Comparison of ENCODE assay signal across 12 mouse cellular contexts in the genomic region with DNA sequence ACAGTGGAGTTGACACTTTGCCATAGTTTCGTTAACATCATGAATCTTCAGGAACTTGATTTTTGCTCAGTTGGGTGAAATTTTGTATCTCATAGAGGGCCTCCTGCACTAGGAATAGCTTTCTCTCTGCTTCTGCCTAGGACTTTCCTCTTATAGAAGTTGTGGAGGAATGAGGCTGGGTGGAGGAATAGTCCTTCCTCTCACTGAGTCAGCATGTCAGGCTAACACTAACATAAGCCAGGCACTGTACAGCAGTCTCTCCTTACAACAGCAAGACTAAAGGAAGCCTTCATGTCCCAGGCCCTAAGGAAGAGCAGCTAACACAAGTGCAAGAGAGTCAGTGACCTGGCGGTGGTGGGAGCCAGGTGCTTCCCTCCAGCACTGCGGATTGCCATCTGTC. TPM values are rescaled to one million over a fixed set of nuclear protein-coding genes. Genes with fewer than 3 reads are reported as not detected.
"Had no signal": no experiment of that assay in that cellular context is flagged by ENCODE, and none has a peak within 500 bp of the region (broad histone marks: within the 10 kb centered on the region; RNA-seq: fewer than 3 reads in every experiment).

No protein-coding gene starts in this region.

- H3K4me2 ChIP-seq: limb, embryonic 15.5 days; liver, embryonic 12.5 days; lung, embryonic 14.5 days; midbrain, embryonic 11.5 days; midbrain, embryonic 15.5 days had no signal

- ATAC-seq: intestine, embryonic 16.5 days; liver, embryonic 12.5 days; midbrain, embryonic 15.5 days had no signal

- H3K27me3 ChIP-seq: limb, embryonic 15.5 days; liver, embryonic 12.5 days; midbrain, embryonic 15.5 days had no signal

- H3K4me3 ChIP-seq: limb, embryonic 15.5 days; liver, embryonic 12.5 days; megakaryocyte, embryonic 14.5 days; midbrain, embryonic 15.5 days had no signal

- H3K9me3 ChIP-seq: limb, embryonic 15.5 days; liver, embryonic 12.5 days; megakaryocyte, embryonic 14.5 days; midbrain, embryonic 15.5 days had no signal

- H3K36me3 ChIP-seq: limb, embryonic 15.5 days; liver, embryonic 12.5 days; midbrain, embryonic 15.5 days had no signal

- H3K9ac ChIP-seq: limb, embryonic 15.5 days; liver, embryonic 12.5 days; lung, embryonic 14.5 days; midbrain, embryonic 15.5 days had no signal

- DNase-seq: lung, embryonic 14.5 days; lung, postnatal 14 days; thymus, adult 18-20 months; thymus, postnatal 14 days had no signal

- H3K27ac ChIP-seq: limb, embryonic 15.5 days; liver, embryonic 12.5 days; macrophage; midbrain, embryonic 15.5 days had no signal

RNA-seq across cellular contexts. Expression of gene Fam171a1, which starts 43.0 kb away (rescaled TPM):
- total RNA-seq: monocyte, adult 5-6 weeks had no signal
